Mouse (Mus musculus): Measurements from ENCODE around the gene Foxp1. TPM values are rescaled to one million over a fixed set of nuclear protein-coding genes. Genes with fewer than 3 reads are reported as not detected.

Foxp1 gene
- total RNA-seq, 2 experiments from 2014 or later, result 12.3 to 26.5 TPM

DNA sequence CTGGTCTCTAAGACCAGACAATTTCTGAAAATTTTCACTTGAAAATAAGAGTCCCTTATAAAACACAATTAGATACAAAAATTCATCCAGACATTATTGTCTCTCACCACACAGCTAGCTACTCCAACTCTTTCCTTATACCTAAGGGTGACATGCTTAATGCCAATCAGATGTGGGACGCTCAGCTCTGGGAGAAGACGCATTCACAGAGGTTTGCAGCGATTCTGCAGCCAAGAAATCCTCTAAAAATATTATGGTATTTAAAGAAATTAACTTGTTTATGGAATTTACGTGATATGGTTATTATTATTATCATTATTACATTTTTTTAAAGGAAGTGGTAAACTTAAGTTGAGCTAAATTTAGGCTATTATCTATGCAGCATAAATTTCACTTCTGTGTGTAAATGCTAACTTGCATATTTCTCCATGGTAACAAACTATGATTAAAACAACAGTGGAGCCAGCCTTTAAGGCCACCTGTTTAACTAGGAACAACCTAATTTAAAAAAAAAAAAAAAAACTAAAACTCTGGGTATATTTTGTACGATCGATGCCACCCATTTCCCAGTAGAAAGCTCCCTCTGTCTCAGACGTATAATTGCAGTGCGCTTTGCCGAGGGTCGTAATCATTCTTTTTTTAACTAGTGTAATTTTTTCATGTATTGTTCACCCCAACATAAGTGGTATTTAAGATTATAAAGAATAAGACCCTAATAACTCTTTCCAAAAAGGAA, 182.4 kb downstream of the Foxp1 start:
- no peak for ATAC-seq (replicated peaks; ENCODE audit: low FRiP score, poor library complexity, severe bottlenecking)

DNA sequence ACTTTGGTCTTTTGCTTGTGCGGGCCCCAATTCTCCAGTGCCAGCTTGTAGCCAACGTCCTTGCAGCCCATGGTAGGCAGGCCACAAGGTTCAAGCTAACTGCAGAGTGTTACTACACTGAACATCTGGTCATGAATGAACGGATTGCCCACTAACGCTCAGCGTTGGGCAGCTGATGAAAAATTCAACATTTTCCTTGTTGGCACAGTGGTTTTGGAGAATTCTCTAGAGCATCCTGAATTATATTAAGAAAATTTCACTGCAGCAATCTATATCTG, 183.2 kb downstream of the Foxp1 start:
- no peak for ATAC-seq (replicated peaks; ENCODE audit: low FRiP score, poor library complexity, severe bottlenecking)

DNA sequence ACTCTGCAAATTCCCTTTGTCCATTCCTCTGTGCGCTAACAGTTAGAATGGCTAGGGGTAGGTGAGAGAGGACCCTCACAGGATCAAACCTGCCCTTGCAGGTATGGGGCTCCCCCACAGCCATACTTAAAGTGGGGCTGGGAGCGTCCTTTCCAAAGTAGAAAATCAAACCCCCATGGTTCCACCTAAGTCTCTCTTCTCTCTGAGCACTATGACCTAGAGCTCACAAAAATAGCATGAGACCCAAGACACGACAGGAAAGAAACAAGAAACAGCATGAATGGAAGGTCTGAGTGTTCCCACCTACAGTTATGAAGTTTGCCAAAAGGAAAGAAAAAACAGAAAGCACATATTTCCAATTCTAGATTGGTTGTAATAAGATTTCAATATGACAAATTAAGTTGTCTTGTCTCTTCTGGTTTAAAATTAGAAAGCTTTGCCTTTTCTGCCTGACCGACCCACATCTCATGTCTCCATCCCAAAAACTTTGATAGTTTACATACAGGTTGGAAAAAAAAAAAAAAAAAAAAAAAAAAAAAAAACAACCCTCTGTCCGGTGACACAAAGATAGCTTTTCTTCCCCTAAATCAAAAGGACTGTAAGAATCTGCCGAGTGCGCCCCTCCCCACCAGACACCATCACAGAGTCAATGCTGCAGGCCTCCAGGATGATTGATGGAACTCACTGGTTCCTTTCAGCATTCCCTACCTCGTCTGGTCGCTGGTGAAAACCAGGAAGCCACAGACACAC, 183.8 kb downstream of the Foxp1 start:
- ATAC-seq (replicated peaks; ENCODE audit: low FRiP score, poor library complexity, severe bottlenecking), result no peak

DNA sequence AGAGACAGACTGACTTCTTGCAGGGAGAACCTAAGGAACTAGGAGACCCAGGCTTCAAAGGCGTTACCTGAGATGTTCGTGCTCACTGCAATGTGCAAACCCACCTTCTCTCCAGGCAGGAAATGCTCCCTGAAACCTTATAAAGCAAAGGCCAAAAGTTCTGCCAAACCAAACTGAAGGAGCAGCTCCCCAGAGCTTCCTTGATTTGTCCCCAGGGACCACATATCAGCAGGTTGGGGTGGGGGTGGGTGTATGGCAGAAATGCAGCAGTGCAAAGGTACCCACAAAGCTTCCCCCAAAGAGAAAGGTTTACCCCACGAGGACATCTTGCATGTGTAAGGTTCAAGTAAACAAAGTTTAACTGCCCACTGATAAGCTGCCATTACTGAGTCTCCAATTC, 184.3 kb downstream of the Foxp1 start:
- ATAC-seq (replicated peaks; ENCODE audit: low FRiP score, poor library complexity, severe bottlenecking), result no peak

DNA sequence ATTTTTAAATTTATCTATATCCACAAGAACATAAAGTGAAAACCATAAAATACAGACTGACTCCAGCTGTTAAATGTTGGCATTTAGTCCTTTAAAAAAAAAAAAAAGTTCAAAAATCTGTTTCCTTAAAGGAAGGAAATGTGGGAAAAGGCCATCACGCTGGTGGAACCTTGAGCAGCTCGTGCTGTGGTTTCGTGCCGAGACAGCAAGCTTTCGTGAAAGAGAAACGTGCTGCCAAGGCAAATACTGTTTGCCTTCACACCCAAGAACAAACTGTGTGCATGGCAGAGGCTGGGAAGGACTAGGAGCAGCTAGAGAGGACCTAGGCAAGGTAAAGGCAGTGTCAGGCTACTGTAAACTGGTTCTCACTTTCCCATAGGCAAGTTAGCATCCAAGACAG, 184.9 kb downstream of the Foxp1 start:
- ATAC-seq (replicated peaks; ENCODE audit: low FRiP score, poor library complexity, severe bottlenecking), result no peak

DNA sequence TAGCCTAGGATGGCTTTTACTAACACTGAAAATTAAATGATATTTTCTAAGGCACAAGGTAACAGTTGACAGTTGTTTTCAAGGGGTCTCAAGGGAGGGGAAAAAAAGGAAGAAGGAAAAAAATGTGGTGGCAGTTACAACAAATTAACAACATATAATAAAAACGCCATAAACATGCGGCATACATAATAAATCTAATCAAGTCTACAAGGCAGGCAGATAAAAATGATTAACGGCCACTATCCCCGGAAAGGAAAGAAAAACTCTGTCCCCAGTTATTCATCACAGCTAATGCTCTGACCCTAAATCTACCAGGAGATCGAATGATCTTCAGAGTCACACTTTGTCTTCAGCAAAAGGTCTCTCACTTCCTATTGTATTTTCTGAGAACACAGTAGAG, 186.3 kb downstream of the Foxp1 start:
- no peak for ATAC-seq (replicated peaks; ENCODE audit: low FRiP score, poor library complexity, severe bottlenecking)

DNA sequence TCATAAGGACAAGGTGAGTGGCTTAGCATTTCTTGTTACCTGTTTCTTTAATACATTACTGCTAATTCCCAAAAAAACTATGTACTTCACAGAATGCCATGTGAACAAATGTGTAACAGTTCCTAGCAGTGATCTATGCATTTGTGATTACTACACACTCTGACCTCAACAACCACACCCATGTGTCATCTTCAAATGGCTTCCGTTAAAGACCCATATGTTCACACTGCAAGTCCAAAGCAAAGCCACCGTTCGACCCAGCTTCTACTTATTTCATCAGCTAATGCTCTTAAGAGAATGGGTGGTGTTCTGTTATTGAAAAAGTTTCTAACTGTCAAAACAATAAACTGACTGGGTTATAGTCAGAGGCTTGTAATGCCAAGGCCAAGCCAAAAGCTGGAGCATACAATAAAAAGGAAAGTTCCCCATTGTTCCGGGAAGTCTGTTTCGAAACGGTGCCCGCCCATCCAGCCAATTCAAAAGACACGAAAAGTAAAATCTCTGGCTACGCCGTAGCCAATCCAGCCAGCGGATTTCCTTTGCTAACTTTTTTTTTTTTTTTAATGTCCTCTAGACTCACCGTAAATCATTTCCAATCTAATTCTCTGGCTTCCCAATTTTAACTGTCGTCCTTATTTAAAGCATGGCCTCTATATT, 187.2 kb downstream of the Foxp1 start:
- no peak for ATAC-seq (replicated peaks; ENCODE audit: low FRiP score, poor library complexity, severe bottlenecking)

DNA sequence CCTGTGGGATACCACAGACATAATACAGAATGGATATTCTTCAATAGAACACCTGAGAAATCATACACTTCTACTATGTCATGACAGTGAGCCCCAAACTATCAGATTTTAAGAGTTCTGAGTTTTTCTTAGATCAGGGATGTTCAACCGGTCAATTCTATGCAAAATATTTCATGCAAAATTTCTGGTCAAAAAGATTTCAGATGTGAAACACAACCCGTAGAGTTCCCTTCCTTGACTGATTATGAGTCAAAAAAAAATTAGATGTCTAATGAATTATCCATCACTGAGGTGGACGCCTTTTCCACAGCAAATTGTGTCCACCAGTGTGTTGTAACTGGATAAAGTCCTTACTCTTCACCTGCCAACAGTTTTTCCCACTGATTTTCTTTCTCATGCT, 188.3 kb downstream of the Foxp1 start:
- ATAC-seq (replicated peaks; ENCODE audit: low FRiP score, poor library complexity, severe bottlenecking), result no peak

DNA sequence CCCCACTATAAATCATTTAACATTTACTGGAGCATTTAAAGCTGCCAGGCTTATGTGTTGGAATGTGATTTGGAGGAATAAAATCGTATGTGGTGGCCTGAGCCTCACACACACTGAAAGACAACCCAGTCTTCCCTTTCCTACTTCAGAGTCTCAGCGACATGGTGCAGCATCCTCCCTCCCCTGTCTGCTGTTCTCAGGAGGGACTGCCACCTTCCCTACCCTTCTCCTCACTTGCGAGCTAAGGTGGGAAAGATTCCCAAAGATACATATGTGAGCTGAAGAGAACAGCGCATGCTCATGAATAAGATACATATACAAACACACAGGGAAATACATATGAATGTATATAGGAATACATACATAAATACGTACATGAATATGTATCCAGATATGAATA, 189.4 kb downstream of the Foxp1 start:
- ATAC-seq (replicated peaks; ENCODE audit: low FRiP score, poor library complexity, severe bottlenecking), result no peak

DNA sequence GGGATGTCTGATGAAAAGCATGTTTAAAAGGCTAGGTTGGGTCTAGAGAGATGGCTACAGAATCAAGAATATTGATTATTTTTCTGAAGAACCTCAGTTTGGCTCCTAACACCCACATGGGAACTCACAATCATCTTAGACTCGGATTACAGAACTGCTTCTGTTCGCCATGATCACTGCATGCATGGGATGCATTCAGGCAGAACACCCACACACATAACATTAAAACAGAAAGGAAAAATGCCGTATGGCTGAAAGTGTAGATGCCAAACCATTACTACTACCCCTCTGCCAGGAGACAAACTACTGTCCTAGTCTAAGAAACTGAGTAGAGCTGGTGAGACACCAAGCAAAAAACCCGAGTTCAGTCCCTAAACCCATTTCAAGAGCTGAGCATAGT, 192.4 kb downstream of the Foxp1 start:
- ATAC-seq (replicated peaks; ENCODE audit: low FRiP score, poor library complexity, severe bottlenecking), result no peak

DNA sequence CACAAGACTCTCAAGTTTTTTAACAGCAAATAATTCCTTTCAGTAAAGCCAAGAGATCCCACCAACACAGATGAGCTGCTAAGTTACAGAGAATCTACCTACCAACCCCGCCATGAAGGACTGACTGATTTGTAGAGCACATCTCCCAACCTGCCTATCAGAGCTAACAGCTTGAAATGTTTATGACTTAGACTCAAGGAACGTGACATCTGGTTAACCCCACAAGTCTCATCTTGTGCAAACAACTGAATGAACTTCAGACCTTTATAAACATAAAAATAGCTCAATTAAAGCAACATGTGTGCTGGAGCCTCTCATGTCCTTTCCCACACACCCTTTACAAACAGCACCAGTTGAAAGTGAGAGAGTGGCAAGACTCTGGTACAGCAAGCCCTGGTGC, 193.9 kb downstream of the Foxp1 start:
- ATAC-seq (replicated peaks; ENCODE audit: low FRiP score, poor library complexity, severe bottlenecking), result no peak

DNA sequence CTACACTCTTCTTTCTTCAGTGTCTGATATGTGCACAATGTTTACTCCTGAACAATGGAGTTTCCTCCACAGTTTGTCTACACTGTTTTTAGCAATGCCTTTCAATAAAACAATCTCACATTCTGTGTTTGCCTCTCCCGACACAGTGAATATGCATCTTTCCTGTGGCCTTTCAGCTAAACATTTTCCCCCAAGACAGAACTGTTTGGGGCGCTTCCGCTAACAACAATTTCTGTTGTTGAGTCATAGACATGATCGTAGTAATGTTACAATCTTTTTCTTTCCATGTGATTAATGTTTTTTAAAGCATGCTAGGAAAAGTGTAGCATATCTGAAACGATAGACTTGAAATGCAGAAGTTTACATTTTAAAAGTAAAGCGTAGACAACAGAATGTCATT, 194.4 kb downstream of the Foxp1 start:
- ATAC-seq (replicated peaks; ENCODE audit: low FRiP score, poor library complexity, severe bottlenecking), result no peak

DNA sequence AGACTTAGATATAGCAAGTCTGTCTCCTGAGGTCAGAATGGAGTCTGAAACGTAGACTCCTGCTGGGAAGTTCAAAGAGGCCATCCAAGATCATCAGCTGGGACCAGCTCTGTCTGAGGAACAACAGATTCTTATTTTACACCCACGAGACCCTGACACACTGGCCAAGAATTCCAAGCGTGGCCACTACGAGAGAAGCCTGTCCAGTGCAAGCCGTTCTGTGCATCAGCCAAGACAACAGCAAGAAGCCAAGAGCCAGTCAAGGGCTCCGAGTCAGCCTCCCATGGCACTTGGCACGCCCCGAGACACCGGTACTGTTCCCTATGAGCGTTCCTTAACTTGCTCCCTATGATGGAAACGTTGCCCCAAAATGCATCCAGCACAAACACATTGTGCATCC, 194.8 kb downstream of the Foxp1 start:
- ATAC-seq (replicated peaks; ENCODE audit: low FRiP score, poor library complexity, severe bottlenecking), result no peak

DNA sequence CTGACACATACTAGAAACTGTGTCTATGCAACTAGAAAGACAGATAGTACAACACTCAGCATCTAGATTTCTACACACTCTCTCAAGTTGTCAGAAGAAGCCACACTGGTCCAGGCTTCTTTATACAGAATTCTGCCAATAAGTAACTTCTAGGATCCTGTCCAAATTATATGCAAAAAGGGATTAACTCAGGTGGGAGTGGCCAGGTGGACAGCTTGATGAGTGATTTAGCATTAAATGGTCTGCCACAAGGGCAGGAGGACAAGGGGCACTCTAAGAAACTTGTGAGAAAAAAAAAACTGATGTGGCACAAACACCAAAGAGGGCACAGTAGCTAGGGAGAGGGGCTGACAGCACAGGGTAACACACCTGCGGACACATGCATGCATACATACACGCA, 196.6 kb downstream of the Foxp1 start:
- no peak for ATAC-seq (replicated peaks; ENCODE audit: low FRiP score, poor library complexity, severe bottlenecking)

DNA sequence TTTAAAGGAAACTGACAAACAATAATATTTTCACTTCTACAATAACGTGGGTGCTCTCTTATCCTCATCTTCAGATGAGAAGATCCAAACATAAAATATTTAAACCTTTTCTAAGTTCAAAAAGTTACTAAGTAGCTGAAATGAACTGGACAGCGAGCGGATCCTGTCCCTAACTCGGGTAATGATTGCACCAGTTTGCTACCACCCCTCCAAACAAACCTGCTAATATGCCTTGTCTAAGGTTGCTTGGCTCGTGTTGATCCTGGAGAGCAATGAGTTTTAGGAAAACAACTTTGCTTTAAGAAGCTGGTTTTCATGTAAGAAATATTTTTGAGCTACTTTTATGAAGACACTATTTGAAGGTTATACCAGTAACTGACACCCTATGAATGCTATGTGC, 197.1 kb downstream of the Foxp1 start:
- ATAC-seq (replicated peaks; ENCODE audit: low FRiP score, poor library complexity, severe bottlenecking), result no peak

DNA sequence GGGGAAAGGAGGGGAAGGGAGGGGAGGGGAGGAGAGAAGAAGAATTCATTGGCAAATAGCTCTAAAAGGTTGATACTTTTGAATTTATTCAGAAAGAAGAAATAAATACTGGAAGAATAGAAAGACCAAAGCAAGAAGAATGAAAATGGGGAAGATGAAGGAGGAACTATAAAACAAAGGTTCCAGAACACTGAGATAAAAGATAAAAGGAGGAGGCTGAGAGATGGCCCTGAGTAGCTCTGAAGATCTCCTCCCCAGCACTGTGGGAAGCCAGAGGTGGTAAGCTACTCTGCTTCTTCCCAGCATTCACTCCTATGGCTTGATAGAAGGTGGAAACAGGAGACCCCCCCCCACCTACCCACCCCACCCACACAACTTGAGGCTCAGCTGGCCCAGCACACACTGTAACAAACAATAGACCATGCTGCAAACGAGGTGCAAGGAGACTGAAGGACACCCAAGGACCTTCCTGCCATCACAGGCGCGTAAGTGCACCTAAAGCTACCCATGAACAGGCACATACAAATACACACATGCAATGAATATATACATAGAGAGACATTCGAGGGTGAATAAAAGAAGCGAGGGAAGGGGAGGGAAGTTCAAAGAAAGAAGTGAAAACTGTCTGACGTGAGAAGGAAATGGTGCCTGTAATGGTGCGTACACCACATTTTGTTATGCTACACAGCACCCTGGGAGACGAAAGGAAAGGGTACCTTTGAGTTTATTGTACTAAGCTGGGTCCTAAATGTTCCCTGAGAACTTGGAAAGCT, 200.2 kb downstream of the Foxp1 start:
- no peak for ATAC-seq (replicated peaks; ENCODE audit: low FRiP score, poor library complexity, severe bottlenecking)

DNA sequence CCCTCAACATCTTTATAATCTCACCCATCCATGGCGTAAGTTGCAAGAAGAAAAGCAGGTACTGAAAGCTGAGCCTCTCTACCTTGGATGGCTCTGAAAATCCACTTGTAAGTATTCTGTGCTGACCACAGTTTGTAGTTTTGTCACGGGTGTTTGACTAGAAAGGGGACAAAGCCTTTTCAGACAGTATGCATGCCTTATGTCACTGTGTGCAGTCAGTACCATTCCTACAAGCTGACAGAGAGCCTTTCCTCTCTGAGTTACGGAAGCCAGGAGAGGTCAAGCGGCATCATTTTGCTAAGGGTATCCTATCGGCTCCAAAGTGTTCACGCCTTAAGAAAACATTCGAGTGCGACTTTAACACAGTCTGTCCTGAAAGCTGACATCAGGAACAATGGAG, 202.1 kb downstream of the Foxp1 start:
- ATAC-seq (replicated peaks; ENCODE audit: low FRiP score, poor library complexity, severe bottlenecking), result no peak

DNA sequence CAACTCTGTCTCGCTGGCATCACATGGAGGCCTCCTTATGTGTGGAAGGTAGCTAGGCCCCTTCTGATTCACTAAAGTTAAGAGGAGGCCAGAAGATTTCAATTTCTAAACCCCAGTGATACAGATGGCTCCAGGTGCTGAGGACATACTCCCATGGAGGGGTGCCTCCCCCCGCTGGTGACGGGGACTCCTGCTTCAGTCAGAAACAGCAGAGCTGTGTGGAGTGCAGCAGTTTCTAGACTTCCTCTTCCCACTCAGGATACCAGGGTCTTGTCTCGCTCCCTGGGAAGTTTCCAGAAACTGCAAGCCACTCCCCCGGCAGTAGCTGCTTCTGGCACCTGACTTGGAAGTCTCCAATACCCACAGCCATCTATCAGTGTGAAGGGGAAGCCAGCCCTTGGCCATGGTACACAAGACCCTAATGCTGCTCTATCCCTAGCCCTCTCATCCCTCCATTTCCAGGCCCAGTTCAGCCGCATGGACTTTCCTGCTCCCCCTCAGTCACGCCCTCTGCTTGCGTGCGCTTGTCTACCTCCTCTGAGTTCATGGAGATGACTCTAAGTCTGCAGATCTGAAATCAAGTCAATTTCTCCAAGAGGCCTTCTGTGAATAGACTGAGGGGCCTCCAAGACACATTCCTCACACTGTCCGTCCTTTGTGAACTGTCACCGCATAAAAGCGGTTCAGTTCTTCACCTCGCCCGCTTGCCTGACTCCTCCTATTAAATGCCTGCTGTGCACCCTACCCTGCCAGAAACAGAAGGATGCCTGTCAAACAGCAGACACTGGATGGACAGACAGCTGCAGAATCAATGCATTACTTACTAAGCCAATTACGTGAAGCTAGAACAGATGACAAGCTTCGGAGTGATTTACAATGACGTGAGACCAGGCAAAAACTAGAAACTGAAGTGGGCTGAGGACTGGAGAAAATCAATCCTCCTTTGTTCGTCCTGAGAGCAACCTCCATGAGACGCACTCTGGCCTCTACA, 202.8 kb downstream of the Foxp1 start:
- no peak for ATAC-seq (replicated peaks; ENCODE audit: low FRiP score, poor library complexity, severe bottlenecking)

DNA sequence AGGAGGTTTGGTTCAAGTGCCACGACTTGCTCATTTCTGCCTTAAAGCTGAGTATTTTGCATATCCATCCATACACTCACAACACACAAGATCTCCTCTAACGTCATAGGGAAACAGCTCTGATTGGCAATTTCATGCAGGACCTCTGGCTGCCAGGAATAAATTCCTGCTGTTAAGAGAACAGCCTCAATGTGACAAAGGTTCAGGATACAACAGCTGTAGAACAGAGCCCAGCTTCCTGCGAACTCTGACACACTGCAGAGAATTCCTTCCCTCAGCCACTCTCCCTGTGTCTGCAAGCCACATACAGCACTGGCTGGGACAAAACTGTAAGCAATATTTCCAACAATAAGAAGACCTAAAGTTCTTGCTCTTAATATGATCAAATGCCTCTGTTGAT, 207.8 kb downstream of the Foxp1 start:
- no peak for ATAC-seq (replicated peaks; ENCODE audit: low FRiP score, poor library complexity, severe bottlenecking)

DNA sequence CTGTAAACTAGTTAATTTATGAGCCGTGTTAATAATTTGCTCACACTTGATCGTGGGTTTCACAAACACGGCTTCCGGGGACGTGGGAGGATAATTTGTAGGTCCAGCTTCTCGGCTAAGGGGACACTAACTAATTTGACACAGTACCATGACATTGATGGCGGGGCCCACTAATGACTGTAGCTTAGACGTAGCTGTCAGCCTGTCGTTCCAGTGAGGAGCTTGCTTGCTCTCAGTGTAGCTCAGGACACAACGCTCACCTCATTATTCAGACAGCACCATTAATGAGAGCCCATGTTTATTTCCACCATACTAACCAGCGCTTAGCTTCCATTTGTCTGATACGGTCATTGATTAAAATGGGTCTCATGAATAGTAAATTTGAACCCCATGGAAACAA, 212.0 kb downstream of the Foxp1 start:
- no peak for ATAC-seq (replicated peaks; ENCODE audit: low FRiP score, poor library complexity, severe bottlenecking)

Measured in erythroblast, adult 5-6 weeks (primary cell).